Mouse (Mus musculus) 416B (cell line): ENCODE data around the gene Atg10.

ENCODE experiments used
- DNase-seq: peaks from one replicate; pipeline ENCODE4 v3.0.0; 2011; ENCODE audit warnings: low read depth

Atg10 gene

DNA sequence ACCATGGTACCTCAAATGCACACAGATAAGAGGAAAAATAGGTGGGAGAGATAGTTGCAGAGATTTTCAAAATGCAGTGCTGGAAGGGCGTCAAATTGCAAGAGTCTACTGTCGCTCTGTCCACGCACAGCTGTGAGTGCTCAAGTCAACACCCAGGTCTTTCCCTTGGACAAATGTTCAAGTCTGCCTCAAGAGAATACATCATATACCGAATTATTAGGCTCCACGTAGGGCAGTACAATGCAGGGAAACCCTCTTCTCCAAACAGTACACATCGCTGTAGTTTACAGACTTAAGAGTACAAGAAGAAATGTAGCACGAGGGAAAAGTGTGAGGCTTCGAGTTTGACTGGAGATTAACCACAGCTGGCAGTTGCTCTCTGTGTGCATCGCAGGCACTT lies 200.3 kb downstream of the Atg10 start:
- no peak for DNase-seq

DNA sequence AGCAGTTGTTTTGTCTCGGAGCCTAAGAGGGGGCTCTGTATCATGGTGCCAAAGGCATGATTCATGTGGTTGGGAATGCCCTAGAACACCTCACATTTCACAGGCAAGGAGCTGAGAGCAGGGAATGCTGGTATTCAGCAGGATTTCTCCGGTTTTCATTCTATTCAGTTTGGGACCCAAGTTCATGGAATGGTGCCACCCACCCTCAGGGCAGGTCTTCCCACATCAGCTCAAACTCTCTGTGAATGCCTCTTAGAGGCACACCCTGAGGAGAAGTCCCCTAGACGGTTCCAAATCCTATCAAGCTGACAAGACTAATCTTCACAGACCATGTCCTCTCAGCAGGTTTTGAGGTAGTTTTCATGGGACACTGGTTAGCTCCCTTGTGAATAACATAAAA lies 211.9 kb downstream of the Atg10 start:
- DNase-seq, result no peak

DNA sequence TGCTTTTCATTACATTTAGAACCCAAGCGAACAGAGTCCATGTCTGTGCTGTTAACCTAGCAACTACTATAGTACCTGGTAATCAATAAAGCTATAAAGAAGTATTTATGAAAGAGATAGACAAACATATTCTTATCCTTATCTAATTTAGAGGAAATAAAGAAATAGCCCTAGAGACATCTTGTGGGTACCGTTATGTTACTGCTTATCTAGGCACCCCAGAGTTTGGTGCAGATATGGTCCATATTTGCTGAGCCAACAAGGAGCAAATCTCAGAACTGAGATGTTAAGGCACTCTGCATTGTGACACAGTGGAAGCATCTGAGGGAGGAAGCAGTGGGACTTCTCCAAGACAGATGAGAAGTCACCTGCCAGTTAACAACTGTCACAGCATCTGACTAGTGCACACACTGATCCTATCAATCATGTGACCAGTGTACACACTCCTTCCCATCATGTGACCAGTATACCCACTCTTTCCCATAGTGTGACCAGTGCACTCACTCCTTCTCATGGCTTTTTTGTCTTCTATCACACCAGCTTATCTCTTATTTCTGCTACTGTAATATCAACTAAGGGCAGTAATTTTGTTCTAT lies 228.6 kb downstream of the Atg10 start:
- no peak for DNase-seq

GRCm38 (mm10) chr13:90993602-90994001 lies 230.2 kb downstream of the Atg10 start:
- DNase-seq, result no peak

DNA sequence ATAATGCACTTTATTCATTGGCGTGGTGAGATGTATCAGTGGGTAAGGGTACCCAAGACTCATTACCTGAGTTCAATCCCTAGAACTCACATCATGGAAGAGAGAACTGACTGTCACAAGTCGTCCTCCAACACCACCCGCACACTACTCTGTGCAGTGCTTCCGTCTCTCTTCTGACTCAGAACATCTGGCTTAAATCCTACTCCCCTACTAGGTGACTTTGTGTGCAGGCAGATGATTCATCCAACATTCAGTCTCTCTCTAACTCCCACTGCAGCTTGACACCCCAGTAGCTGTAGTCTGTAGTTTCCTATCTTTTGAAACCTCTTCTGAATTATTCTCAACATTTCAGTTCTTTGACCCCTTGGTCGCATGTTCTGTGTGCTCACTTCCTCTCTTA lies 230.8 kb downstream of the Atg10 start:
- no peak for DNase-seq

DNA sequence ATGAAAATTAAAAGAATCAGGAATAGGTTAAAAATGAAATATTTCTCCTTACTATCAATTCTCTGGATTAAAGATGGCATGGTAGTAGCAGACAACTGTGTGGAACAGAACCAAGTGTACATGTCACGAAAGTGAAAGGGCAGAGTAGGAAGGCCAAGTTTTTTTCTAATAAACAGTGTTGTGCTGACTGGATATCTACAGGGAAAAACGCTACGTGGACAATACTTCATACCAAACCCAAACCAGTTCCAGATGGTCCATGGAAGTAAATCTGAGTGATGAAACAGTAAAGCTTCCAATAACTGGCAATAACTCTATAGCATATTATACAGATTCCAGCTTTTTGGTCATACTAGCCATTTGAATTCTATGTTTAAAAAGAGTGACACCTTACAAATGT lies 235.5 kb downstream of the Atg10 start:
- DNase-seq, result no peak

GRCm38 (mm10) chr13:90985417-90985816 lies 238.4 kb downstream of the Atg10 start:
- no peak for DNase-seq

DNA sequence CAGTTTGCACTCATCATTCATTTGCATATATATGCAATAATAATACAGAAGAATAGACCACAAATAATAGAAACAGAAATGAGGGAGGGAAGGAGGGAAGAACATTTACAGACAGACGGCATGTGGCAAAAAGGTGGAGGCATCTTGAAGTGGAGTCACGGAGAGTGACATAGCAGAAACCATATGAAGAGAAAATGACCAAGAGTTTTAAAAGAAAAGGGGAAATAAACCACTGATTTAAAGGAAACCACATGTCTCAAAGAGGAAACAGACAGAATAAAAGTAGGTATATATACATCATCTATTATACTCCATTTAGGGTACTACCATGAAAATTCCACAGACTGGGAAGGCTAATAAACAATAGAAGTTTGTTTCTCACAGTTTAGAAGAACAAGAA lies 239.7 kb downstream of the Atg10 start:
- DNase-seq, result peak; percentile 25

DNA sequence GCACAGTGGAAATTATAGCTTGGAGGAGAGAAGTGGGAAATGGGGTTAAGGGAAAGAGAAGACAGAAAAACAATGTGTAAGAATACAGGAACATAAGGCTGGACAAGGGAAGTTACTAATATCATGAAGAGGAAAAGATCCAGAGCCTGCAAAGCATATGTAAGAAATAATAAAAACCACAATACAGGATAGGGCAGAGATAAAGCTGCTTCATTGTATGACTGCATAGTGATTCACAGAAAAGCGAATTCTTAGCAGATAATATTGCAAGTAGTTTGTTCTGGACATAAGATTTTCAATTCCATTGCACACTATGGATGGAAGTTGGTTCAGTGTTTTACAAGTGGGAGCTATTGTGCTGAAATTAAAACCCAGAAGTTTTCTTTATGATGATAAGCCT lies 242.0 kb downstream of the Atg10 start:
- DNase-seq, result peak; percentile 67

DNA sequence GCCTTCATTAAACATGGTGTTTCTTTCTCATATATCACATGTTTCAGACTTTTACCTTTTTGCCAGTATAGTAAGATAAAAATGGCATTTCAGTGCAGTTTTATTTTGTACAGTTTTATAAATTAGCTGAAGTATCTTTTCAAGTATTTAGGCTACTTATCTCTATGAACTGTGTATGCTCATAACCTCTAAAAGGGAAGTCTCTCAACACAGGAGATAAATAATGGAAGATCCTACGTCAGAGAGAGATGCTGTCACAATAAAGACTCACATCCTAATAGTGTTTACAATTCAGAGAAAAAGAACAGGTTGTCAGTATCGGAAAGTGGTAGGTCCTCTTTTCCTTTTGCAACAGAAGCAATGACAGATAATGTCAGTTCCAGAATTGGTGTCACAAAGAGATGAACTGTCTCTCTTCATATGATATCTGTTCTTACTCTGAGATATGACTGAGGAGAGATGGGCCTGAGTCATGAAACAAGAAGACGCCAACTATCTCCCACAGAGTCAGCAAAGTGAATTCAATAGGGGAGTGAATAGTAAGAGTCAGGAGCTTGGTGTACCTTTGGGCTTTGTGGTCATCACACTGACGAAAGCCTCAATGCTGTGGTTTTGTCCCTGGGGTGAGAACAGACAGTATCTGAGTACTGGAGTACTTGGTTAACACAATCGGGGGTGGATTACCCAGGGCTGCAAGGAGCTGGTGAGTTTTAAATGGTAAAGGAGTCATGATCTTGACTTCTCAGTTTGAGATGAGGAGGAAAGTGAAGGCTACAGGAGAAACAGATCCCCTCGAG lies 242.7 kb downstream of the Atg10 start:
- DNase-seq, result peak; percentile 72

GRCm38 (mm10) chr13:90977057-90977456 lies 246.7 kb downstream of the Atg10 start:
- DNase-seq, result peak; percentile 33

DNA sequence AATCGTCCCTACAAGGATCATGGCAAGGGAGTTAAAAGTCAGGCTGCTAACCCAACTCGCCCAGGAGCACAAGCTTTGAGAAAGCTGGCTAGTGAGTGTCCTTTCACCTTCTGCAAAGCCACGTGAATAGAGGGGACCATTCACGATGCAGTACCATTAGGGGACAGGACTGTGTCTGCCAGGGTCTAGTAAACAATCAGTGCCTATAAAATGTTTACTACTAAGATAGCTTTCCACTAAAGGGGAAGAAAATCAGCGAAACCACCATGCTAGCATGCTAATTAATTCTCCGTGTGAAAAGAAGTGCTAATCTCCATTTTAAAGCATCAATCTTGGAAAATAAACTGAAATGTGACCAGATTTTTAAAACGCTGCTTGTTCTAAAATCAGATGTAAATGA lies 250.4 kb downstream of the Atg10 start:
- no peak for DNase-seq

- peak; percentile 11 for DNase-seq
These were observed 253.3 kb downstream of the Atg10 start for GRCm38 (mm10) chr13:90970259-90971017.

GRCm38 (mm10) chr13:90968940-90969339 lies 254.8 kb downstream of the Atg10 start:
- DNase-seq, result no peak

DNA sequence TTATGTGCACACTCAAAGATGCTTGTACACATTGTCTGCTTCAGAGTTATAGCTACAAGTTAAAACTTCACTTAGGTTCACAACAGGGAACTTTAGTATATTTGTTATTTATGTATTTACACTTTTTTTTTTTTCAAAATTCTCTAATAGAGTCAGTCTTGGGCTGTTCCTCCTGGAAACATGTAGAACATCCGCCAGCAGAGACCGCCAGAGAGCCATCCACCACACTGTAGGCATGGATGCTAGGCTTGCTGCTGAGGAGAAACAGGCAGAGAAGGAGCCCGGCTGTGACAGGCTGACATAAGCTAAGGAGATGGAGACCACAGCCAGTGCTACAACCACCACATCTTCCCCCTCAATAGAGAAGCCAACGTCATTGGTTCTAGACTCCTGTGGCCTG lies 256.3 kb downstream of the Atg10 start:
- DNase-seq, result peak; percentile 77

GRCm38 (mm10) chr13:90965996-90966395 lies 257.8 kb downstream of the Atg10 start:
- no peak for DNase-seq

DNA sequence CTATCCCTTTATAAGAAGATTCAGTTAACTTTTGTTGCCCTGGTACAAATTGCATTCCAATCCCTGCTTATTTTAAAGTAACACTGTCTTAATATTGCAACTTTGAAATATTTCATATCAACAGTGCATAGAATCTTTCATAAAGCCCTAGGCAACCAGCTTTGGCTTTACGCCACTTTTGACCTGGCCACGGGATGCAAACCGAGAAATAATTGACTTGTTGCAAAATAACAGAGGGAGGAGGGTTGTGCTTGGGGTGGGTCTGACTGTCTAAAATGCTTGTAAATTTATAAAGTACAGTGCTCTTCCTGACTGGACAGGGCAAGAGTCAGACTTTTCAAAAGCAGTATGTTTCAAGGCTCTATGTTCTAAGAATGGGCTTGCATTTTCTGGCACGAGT lies 259.3 kb downstream of the Atg10 start:
- no peak for DNase-seq

GRCm38 (mm10) chr13:90962836-90963760 lies 260.7 kb downstream of the Atg10 start:
- no peak for DNase-seq

DNA sequence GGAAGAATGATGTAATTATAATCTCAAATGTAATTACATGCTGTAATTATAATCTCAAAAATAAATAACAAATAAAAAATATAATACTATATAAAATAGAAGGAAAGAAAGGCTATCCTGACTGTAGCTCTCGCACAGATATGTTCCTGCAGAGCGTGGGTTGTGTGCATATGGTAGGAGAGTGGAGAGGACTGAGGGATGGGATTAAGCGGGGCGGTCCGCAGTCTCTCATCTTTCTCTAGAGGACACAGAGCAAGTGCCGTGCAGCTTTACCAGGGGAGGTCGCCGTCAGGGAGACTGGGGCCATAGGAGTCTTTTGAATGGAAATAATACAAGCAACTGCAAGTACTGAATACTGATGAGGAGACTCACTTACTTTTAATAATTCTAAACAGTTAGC lies 263.2 kb downstream of the Atg10 start:
- DNase-seq, result no peak

DNA sequence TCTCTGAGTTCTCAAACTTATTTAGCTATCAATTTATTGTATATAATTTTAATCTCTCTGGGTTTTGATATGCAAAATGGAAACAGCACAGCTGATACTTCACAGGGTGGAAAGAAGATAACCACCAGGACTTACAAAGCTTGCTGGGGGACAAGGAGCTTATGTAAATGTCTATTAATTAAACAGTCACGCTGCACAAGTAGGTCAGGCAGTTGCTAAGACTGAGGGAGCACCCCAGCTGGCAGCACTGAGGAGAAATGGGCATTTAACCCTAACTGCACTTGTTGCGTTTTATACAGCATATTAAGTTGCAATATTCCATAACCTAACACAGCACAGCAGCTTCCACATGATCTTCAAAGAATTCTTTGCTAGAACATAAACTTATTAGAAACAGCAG lies 264.9 kb downstream of the Atg10 start:
- DNase-seq, result no peak

DNA sequence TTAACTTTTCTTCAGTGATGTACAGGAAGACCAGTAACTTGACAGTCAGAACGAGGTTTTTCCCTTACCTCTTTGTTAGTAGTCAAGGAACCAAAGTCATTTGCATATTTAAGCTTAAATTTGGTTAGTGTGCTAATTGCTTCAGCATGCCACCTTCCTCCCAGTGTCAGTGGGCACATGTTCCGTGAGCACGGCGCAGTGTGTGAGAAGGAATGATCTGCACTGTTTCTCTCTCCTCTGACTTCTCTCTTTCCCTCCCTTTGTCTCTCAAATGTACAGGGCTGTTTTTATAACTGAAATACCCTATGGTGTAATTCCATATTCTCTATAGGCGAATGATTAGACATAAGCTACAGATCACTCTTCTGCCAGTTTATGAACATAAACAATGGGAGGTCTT lies 284.2 kb downstream of the Atg10 start:
- no peak for DNase-seq

DNA sequence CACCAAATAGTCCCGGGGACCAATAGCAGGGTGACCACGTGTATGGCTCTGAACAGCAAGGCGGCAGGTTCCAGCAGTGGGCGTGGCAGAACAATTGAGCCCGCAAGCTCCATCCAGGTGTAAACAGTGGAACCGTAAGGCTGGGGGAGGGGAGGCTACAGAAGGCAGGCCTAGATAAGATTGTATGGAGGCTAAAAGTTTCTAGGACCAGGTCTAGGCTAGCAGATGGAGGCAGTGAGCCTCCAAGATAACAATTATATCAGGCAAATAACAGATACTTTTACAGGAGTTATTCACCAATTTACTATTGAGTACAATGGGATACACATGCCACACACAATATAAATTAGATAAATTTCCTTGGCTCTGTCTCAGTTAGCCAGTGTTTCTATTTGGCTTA lies 284.6 kb downstream of the Atg10 start:
- DNase-seq, result no peak
